Mouse (Mus musculus) heart, postnatal 0 days (tissue): Measurements from ENCODE around the gene Rfc2. TPM values are rescaled to one million over a fixed set of nuclear protein-coding genes. Genes with fewer than 3 reads are reported as not detected.

Experiments
- ATAC-seq: fragments of 200-750 bp; cut with Nextera tagmentation; 2 replicates; pipeline ENCODE4 v1.8.0; 2017; ENCODE audit warnings: low read depth, moderate number of reproducible peaks, moderate library complexity; ENCODE audit not compliant: insufficient read depth
- DNase-seq: peaks from one replicate; pipeline ENCODE4 v3.0.0-alpha.2; 2016; ENCODE audit warnings: low spot score
- H3K27ac ChIP-seq: fragments of 300-500 bp; sonication (generic); 2 replicates; pipeline ENCODE4 v1.5.1; 2014; ENCODE audit warnings: low read depth, mild to moderate bottlenecking
- H3K27me3 ChIP-seq: fragments of 300-500 bp; sonication (generic); 2 replicates; pipeline ENCODE4 v1.6.1; 2014; ENCODE audit warnings: low read length, mixed read lengths; ENCODE audit not compliant: control insufficient read depth, insufficient read depth
- H3K36me3 ChIP-seq: fragments of 300-500 bp; sonication (generic); replicated peaks from 2 replicates; pipeline ENCODE4 v1.6.1; 2014; ENCODE audit warnings: low read length, mixed read lengths; ENCODE audit not compliant: control insufficient read depth, insufficient read depth
- H3K4me1 ChIP-seq: fragments of 300-500 bp; sonication (generic); 2 replicates; pipeline ENCODE4 v1.6.1; 2014; ENCODE audit warnings: antibody characterized with exemption; ENCODE audit not compliant: control insufficient read depth, insufficient read depth
- H3K4me2 ChIP-seq: fragments of 300-500 bp; sonication (generic); 2 replicates; pipeline ENCODE4 v1.6.1; 2014; ENCODE audit warnings: low read depth, mild to moderate bottlenecking, low read length, moderate library complexity
- H3K4me3 ChIP-seq: fragments of 300-500 bp; sonication (generic); 2 replicates; pipeline ENCODE4 v1.5.1; 2014; ENCODE audit warnings: low read depth, low read length
- H3K9ac ChIP-seq: fragments of 300-500 bp; sonication (generic); replicated peaks from 2 replicates; pipeline ENCODE4 v1.6.1; 2014; ENCODE audit warnings: low read depth, low read length, mixed read lengths
- H3K9me3 ChIP-seq: fragments of 300-500 bp; sonication (generic); replicated peaks from 2 replicates; pipeline ENCODE4 v1.6.1; 2016; ENCODE audit warnings: low read length; ENCODE audit not compliant: control insufficient read depth
- CTCF ChIP-seq: IDR thresholded peaks from 2 replicates; pipeline ENCODE4 v1.5.1; 2016; ENCODE audit warnings: antibody characterized with exemption, control low read depth, low read depth
- EP300 ChIP-seq: IDR thresholded peaks from 2 replicates; pipeline ENCODE4 v1.6.1; 2016; ENCODE audit warnings: antibody characterized with exemption, low read depth
- WGBS: fragments of 180-500 bp; shearing (Covaris S2); extraction: QIAGEN DNeasy Blood & Tissue Kit; methylation state at CpG from one replicate; pipeline ENCODE4 v1.1.7; 2014; 5-methylcytosine and 5-hydroxymethylcytosine counted together
- polyA plus RNA-seq: library from polyadenylated mRNA; unstranded; fragments of >200 nt; fragmentation: Nextera tagmentation; extraction: Ambion mirVana; gene quantifications from 2 replicates; pipeline ENCODE4 v1.2.1, GENCODE M21; 2015
- total RNA-seq: library from RNA; depleted of rRNA; stranded (reverse); fragments of >200 nt; gene quantifications from 2 replicates; pipeline ENCODE4 v1.2.3, GENCODE M21; 2014; ENCODE audit warnings: low replicate concordance

Gene Rfc2
- total and polyA plus RNA-seq, 2 experiments from 2014 or later, result 64.6 to 92.1 TPM

- TF ChIP-seq CTCF, result no peak
- TF ChIP-seq EP300, result no peak
- no peak overlapping the region for H3K4me2 ChIP-seq
- H3K27ac ChIP-seq, result no peak overlapping the region
- no peak for DNase-seq
- no peaks in the 10 kb centered on the region for H3K36me3 ChIP-seq
- no peaks in the 10 kb centered on the region for H3K9me3 ChIP-seq
- WGBS, result 55% methylated on average over 4 of the region's 4 CpGs
- H3K4me1 ChIP-seq, result no peaks in the 10 kb centered on the region
- ATAC-seq, result no peak
- no peaks in the 10 kb centered on the region for H3K27me3 ChIP-seq
- no peak overlapping the region for H3K9ac ChIP-seq
- H3K4me3 ChIP-seq, result no peak overlapping the region
Observed at GRCm38 (mm10) chr5:134567445-134567844, 13.7 kb upstream of the Rfc2 start.

GRCm38 (mm10) chr5:134568030-134568429 lies 13.1 kb upstream of the Rfc2 start:
- TF ChIP-seq EP300 (no peak), CTCF (no peak)
- no peak overlapping the region for H3K9ac ChIP-seq
- WGBS, result 67% methylated on average over 3 of the region's 3 CpGs
- DNase-seq (no peak), ATAC-seq (no peak)
- no peak overlapping the region for H3K4me3 ChIP-seq
- H3K4me1 ChIP-seq, result no peaks in the 10 kb centered on the region
- peak overlapping the region; percentile 80 for H3K27ac ChIP-seq
- no peaks in the 10 kb centered on the region for H3K36me3 ChIP-seq
- H3K9me3 ChIP-seq, result no peaks in the 10 kb centered on the region
- H3K27me3 ChIP-seq, result no peaks in the 10 kb centered on the region
- H3K4me2 ChIP-seq, result no peak overlapping the region

DNA sequence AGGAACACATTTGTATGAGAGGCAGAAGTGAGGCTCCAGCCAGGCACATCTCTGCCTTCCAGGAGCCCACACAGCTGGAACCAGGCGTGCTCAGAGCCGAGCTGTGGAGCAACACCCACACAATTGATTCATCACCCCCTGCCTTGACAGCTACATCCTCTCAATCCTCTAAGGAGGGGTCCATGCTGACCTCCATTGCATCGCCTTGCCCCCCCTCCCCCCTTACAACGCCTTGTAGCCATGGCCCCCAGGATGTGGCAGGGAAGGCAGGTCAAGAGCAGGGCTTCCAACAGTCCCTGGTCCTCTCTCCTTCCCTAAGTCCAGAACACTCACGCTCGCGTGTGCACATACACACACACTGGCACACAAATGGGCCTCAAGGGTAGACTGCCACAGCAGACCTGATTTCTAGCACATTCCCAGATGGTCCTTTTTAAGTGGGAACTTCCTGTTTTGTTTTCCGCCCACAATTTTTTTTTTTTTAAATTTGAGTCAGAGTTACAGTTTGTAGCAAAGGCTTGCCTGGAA lies 12.1 kb upstream of the Rfc2 start:
- no peak for DNase-seq
- Histone ChIP-seq H3K4me3 (no peak overlapping the region), H3K9ac (no peak overlapping the region), H3K27ac (peak overlapping the region; percentile 80), H3K36me3 (no peaks in the 10 kb centered on the region), H3K9me3 (no peaks in the 10 kb centered on the region), H3K27me3 (no peaks in the 10 kb centered on the region), H3K4me1 (no peaks in the 10 kb centered on the region), H3K4me2 (no peak overlapping the region)
- peak; percentile 49 for ATAC-seq
- TF ChIP-seq EP300, result no peak
- no peak for TF ChIP-seq CTCF
- 57% methylated on average over 8 of the region's 8 CpGs for WGBS

DNA sequence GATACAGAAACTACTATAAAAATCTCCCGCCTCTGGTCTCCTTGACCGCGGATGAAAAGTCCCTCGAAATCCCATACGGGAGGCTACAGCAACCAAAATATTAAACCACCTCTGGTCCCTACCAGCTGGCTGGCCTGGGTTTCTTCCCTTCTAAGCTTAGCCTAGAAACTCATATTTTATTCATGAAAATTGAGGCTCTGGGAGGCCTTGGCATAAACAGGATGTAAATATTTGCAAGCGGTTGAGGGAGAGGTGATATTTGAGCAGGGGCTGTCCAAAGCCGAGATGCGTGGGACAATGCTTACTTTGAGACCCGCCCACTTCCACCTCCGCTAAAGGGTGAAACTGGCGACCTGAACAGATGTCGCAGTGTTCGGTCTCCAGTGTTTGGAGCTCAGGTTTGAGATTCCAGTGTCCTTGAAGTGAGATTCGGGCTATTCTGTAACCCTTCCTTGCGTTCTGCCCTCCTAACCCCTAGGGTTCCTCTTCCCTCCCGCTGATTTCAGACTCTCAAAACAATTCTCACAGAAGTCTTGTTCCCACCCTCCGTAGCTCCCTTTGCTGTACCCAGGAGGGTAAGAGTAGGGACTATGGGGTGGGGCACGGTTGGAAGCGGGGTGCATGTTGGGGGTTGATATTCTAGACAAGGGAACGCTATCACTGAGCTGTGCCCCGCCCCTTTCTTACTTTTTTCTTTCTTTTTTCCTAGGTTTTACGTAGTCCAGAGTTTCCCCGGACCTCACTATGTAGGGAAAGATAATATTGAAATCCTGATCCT lies 9.2 kb upstream of the Rfc2 start:
- Histone ChIP-seq H3K9ac (peak overlapping the region; percentile 59), H3K4me1 (no peaks in the 10 kb centered on the region), H3K4me2 (peak overlapping the region; percentile 75), H3K27ac (peak overlapping the region; percentile 90), H3K27me3 (no peaks in the 10 kb centered on the region), H3K9me3 (no peaks in the 10 kb centered on the region), H3K4me3 (peak overlapping the region; percentile 66), H3K36me3 (no peaks in the 10 kb centered on the region)
- 2% methylated on average over 23 of the region's 23 CpGs for WGBS
- ATAC-seq (peak; percentile 67), DNase-seq (peak; percentile 85)
- TF ChIP-seq EP300, result no peak
- TF ChIP-seq CTCF, result no peak

GRCm38 (mm10) chr5:134572508-134573214 lies 8.5 kb upstream of the Rfc2 start:
- Histone ChIP-seq H3K4me2 (peak overlapping the region; percentile 75), H3K9ac (peak overlapping the region; percentile 59), H3K9me3 (no peaks in the 10 kb centered on the region), H3K4me1 (no peaks in the 10 kb centered on the region), H3K27ac (peak overlapping the region; percentile 90), H3K36me3 (no peaks in the 10 kb centered on the region), H3K4me3 (peak overlapping the region; percentile 66), H3K27me3 (no peaks in the 10 kb centered on the region)
- TF ChIP-seq EP300 (0 out of 2 replicates have a peak, but pooled peaks have one; percentile 22), CTCF (no peak)
- 25% methylated on average over 10 of the region's 10 CpGs for WGBS
- peak; percentile 43 for ATAC-seq
- DNase-seq, result peak; percentile 45
